Mouse (Mus musculus): ENCODE results near the gene Gm10961. TPM values are rescaled to one million over a fixed set of nuclear protein-coding genes. Genes with fewer than 3 reads are reported as not detected.

The Gm10961 gene
- total RNA-seq, 1 experiment, result not detected

DNA sequence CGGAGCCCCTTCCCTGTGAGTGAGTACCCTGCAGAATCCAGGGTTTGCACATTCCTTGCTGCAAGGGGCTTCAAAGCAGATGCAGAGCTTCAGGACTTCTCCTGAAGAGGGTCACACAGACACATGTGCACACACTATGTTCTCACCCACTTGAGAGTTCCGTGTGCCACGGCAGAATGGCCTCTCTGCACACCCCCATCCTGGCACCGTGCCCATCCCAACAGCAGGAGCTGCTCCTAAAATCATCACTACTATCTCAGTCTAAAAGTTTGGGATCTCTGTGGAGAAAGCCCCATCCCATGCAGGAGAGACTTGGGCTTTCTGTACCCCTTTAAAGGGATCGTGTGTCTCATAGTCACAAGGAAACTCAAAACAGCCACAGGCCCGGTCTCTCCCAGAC, 44.6 kb upstream of the Gm10961 start:
- no peaks in the 10 kb centered on the region for H3K9me3 ChIP-seq (ENCODE audit: control insufficient read depth, insufficient read depth, low read depth, low read length)
- TF ChIP-seq CHD2 (IDR thresholded peaks at IDR 0.05; ENCODE audit: low read depth, low read length) (no peak), HCFC1 (IDR thresholded peaks at IDR 0.05; ENCODE audit: borderline replicate concordance, insufficient read depth, low read length) (no peak)
- no peaks in the 10 kb centered on the region for H3K4me1 ChIP-seq (ENCODE audit: control insufficient read depth in 2 of 2, insufficient read depth in 2 of 2, low read length in 2 of 2, poor library complexity in 1 of 2)
- in situ Hi-C loops (cut with MboI; ENCODE audit: low sequenced_read_pairs in 2 of 2, unreplicated experiment in 2 of 2), result no loop called here
- no peak overlapping the region for H3K9ac ChIP-seq (ENCODE audit: insufficient read depth, low read depth, low read length, poor library complexity, severe bottlenecking)
- no peak overlapping the region for H3K4me3 ChIP-seq (ENCODE audit: insufficient read depth in 1 of 2, low read depth in 1 of 2, low read length in 2 of 2, poor library complexity in 1 of 2, severe bottlenecking in 1 of 2)
- no peaks in the 10 kb centered on the region for H3K36me3 ChIP-seq (ENCODE audit: control insufficient read depth, insufficient read depth, low read length, poor library complexity, severe bottlenecking)
- DNase-seq (ENCODE audit: low read depth, low spot score), result no peak
- no peak overlapping the region for H3K27ac ChIP-seq (ENCODE audit: insufficient read depth, low read depth, low read length, poor library complexity, severe bottlenecking)

DNA sequence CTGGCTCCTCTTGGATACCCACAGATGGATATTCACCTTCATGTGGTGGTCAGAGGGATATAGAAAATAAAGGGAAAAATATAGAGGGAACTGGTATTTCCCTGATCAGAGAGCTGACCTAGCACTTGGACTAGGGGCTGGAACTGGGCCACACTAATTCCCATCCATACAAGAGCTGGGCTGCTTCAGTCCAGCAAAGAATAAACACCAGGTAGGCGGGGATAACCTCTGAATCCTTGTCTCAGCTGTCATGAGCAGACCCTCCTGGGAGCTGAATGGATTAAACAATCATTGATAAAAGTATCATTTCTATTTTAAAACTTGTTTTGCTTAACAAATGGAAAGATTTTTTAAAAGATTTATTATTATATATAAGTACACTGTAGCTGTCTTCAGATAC, 39.5 kb upstream of the Gm10961 start:
- H3K9me3 ChIP-seq (ENCODE audit: control insufficient read depth, insufficient read depth, low read depth, low read length), result no peaks in the 10 kb centered on the region
- in situ Hi-C loops (cut with MboI; ENCODE audit: low sequenced_read_pairs in 2 of 2, unreplicated experiment in 2 of 2), result no loop called here
- TF ChIP-seq CHD2 (IDR thresholded peaks at IDR 0.05; ENCODE audit: low read depth, low read length) (no peak), HCFC1 (IDR thresholded peaks at IDR 0.05; ENCODE audit: borderline replicate concordance, insufficient read depth, low read length) (no peak), ZC3H11A (IDR thresholded peaks at IDR 0.05; ENCODE audit: borderline replicate concordance, low read depth, low read length) (no peak), ZNF384 (IDR thresholded peaks at IDR 0.05; ENCODE audit: low read depth, low read length) (no peak), MAFK (IDR thresholded peaks at IDR 0.05; ENCODE audit: insufficient read depth, low read depth, low read length) (no peak)
- no peak for DNase-seq (ENCODE audit: low read depth, low spot score)
- H3K9ac ChIP-seq (ENCODE audit: insufficient read depth, low read depth, low read length, poor library complexity, severe bottlenecking), result no peak overlapping the region
- H3K4me1 ChIP-seq (ENCODE audit: control insufficient read depth in 2 of 2, insufficient read depth in 2 of 2, low read length in 2 of 2, poor library complexity in 1 of 2), result peaks cover 0 to 7% of the 10 kb centered on the region in 2 experiments; a peak in 1 of 4 replicates
- no peak overlapping the region for H3K27ac ChIP-seq (ENCODE audit: insufficient read depth, low read depth, low read length, poor library complexity, severe bottlenecking)
- H3K36me3 ChIP-seq (ENCODE audit: control insufficient read depth, insufficient read depth, low read length, poor library complexity, severe bottlenecking), result no peaks in the 10 kb centered on the region
- no peak overlapping the region for H3K4me3 ChIP-seq (ENCODE audit: insufficient read depth in 1 of 2, low read depth in 1 of 2, low read length in 2 of 2, poor library complexity in 1 of 2, severe bottlenecking in 1 of 2)

DNA sequence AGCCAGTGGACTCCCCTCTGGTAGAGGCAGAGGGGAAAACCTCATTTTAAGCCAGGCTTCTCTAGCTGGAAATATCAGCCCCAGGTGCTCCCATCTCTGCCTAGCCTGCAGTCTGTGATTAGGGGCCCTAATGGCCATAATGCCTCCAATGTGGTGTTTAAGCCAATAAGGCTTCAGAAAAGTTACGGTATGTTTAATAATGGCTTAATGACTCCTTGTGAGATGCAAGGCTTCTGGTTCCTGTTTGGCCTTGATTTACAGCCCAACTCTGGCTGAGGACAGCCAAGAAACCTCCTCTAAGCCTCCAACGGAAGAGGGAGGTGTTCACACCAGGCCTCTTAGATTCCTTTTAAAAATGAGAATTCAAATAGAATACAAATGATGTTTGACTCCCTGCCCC, 37.5 kb upstream of the Gm10961 start:
- DNase-seq (ENCODE audit: low read depth, low spot score), result no peak

DNA sequence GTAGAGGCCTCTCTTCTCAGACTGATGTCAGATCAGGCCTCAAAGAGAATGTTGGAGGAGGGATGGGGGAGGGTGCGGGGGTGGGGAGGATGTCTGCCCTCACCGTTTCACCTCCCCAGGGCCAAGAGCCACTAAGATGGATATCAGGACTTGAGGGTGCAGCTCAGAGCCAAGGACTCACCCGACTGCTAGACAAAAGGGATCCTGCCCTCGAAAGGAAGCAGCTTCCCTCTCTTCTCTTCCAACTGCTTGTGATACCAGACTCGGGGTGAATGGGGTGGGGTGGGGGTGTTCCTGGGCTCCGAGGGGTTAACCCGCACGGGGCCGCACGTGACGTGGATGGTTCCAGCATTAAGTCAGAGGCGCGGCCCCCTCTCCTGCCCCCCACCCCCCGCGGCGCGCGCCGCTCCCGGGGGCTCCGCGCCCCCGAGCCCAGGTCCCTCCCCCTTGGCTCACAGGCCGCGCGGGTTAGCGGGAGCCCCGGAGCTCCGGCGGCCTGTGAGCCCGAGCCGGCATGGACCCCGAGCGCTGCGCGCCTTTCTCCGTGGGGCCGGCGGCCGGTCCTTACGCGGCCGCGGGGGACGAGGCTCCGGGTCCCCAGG, 36.4 kb upstream of the Gm10961 start, which contains the start of gene Alx3:
Gene Alx3 (plus strand): TSS at position 370 of the 602 bp plus-strand sequence.
- TF ChIP-seq CHD2 (IDR thresholded peaks at IDR 0.05; ENCODE audit: low read depth, low read length) (no peak), ZC3H11A (IDR thresholded peaks at IDR 0.05; ENCODE audit: borderline replicate concordance, low read depth, low read length) (no peak), ZNF384 (IDR thresholded peaks at IDR 0.05; ENCODE audit: low read depth, low read length) (no peak), HCFC1 (IDR thresholded peaks at IDR 0.05; ENCODE audit: borderline replicate concordance, insufficient read depth, low read length) (no peak), MAFK (IDR thresholded peaks at IDR 0.05; ENCODE audit: insufficient read depth, low read depth, low read length) (no peak)
- Histone ChIP-seq H3K4me1 (ENCODE audit: control insufficient read depth in 2 of 2, insufficient read depth in 2 of 2, low read length in 2 of 2, poor library complexity in 1 of 2) (peaks cover 0 to 7% of the 10 kb centered on the region in 2 experiments; a peak in 1 of 4 replicates), H3K36me3 (ENCODE audit: control insufficient read depth, insufficient read depth, low read length, poor library complexity, severe bottlenecking) (no peaks in the 10 kb centered on the region), H3K27ac (ENCODE audit: insufficient read depth, low read depth, low read length, poor library complexity, severe bottlenecking) (no peak within 1 kb of the TSS), H3K4me3 (ENCODE audit: insufficient read depth in 1 of 2, low read depth in 1 of 2, low read length in 2 of 2, poor library complexity in 1 of 2, severe bottlenecking in 1 of 2) (peak within 1 kb of the TSS; percentile 45 to 53), H3K9ac (ENCODE audit: insufficient read depth, low read depth, low read length, poor library complexity, severe bottlenecking) (peak within 1 kb of the TSS; percentile 36; the same call in 1 of the 2 replicates), H3K9me3 (ENCODE audit: control insufficient read depth, insufficient read depth, low read depth, low read length) (no peaks in the 10 kb centered on the region)
- in situ Hi-C loops (cut with MboI; ENCODE audit: low sequenced_read_pairs in 2 of 2, unreplicated experiment in 2 of 2), result no loop called here
- DNase-seq (ENCODE audit: low read depth, low spot score), result no peak

More for the DNA sequence above, 37.5 kb upstream of the Gm10961 start:
- no peak overlapping the region for H3K9ac ChIP-seq (ENCODE audit: insufficient read depth, low read depth, low read length, poor library complexity, severe bottlenecking)
- H3K36me3 ChIP-seq (ENCODE audit: control insufficient read depth, insufficient read depth, low read length, poor library complexity, severe bottlenecking), result no peaks in the 10 kb centered on the region
- no peak overlapping the region for H3K4me3 ChIP-seq (ENCODE audit: insufficient read depth in 1 of 2, low read depth in 1 of 2, low read length in 2 of 2, poor library complexity in 1 of 2, severe bottlenecking in 1 of 2)
- no peak for TF ChIP-seq ZNF384 (IDR thresholded peaks at IDR 0.05; ENCODE audit: low read depth, low read length)
- no peak for TF ChIP-seq HCFC1 (IDR thresholded peaks at IDR 0.05; ENCODE audit: borderline replicate concordance, insufficient read depth, low read length)
- TF ChIP-seq MAFK (IDR thresholded peaks at IDR 0.05; ENCODE audit: insufficient read depth, low read depth, low read length), result no peak
- TF ChIP-seq CHD2 (IDR thresholded peaks at IDR 0.05; ENCODE audit: low read depth, low read length), result no peak
- TF ChIP-seq ZC3H11A (IDR thresholded peaks at IDR 0.05; ENCODE audit: borderline replicate concordance, low read depth, low read length), result no peak
- H3K4me1 ChIP-seq (ENCODE audit: control insufficient read depth in 2 of 2, insufficient read depth in 2 of 2, low read length in 2 of 2, poor library complexity in 1 of 2), result peaks cover 0 to 7% of the 10 kb centered on the region in 2 experiments; a peak in 1 of 4 replicates
- no peak overlapping the region for H3K27ac ChIP-seq (ENCODE audit: insufficient read depth, low read depth, low read length, poor library complexity, severe bottlenecking)
- in situ Hi-C loops (cut with MboI; ENCODE audit: low sequenced_read_pairs in 2 of 2, unreplicated experiment in 2 of 2), result no loop called here
- H3K9me3 ChIP-seq (ENCODE audit: control insufficient read depth, insufficient read depth, low read depth, low read length), result no peaks in the 10 kb centered on the region

Data from ES-E14 (cell line).